Mouse (Mus musculus): ENCODE data around the gene Cd7. TPM values are rescaled to one million over a fixed set of nuclear protein-coding genes. Genes with fewer than 3 reads are reported as not detected.

Cd7 gene
- polyA plus RNA-seq, 1 experiment from 2014 or later = 0.18 TPM

GRCm38 (mm10) chr11:121041636-121042035, 2.4 kb upstream of the Cd7 start:
- no peak for DNase-seq (ENCODE audit: low spot score)
- Histone ChIP-seq H3K4me3 (ENCODE audit: low read depth, low read length) (no peak overlapping the region), H3K27me3 (replicated peaks; ENCODE audit: control insufficient read depth, insufficient read depth, low read length) (no peaks in the 10 kb centered on the region; the same call in none of the 2 replicates), H3K4me1 (replicated peaks; ENCODE audit: control insufficient read depth, insufficient read depth, low read length) (no peaks in the 10 kb centered on the region), H3K36me3 (ENCODE audit: control insufficient read depth, insufficient read depth, low read length) (no peaks in the 10 kb centered on the region), H3K27ac (ENCODE audit: low read depth, low read length) (no peak overlapping the region), H3K9me3 (ENCODE audit: control insufficient read depth, low read length) (no peaks in the 10 kb centered on the region), H3K9ac (ENCODE audit: low read depth, low read length) (no peak overlapping the region), H3K4me2 (no peak overlapping the region)
- WGBS = 65% methylated on average over 4 of the region's 4 CpGs
- no peak for ATAC-seq (replicated peaks; ENCODE audit: low FRiP score)

- H3K4me3 ChIP-seq (ENCODE audit: low read depth, low read length) = no peak overlapping the region
- no peak overlapping the region for H3K27ac ChIP-seq (ENCODE audit: low read depth, low read length)
- ATAC-seq (replicated peaks; ENCODE audit: low FRiP score) (peak; percentile 36; the same call in 1 of the 2 replicates), DNase-seq (ENCODE audit: low spot score) (peak; percentile 74)
- H3K4me2 ChIP-seq = no peak overlapping the region
- no peaks in the 10 kb centered on the region; the same call in none of the 2 replicates for H3K27me3 ChIP-seq (replicated peaks; ENCODE audit: control insufficient read depth, insufficient read depth, low read length)
- H3K4me1 ChIP-seq (replicated peaks; ENCODE audit: control insufficient read depth, insufficient read depth, low read length) = no peaks in the 10 kb centered on the region
- no peaks in the 10 kb centered on the region for H3K9me3 ChIP-seq (ENCODE audit: control insufficient read depth, low read length)
- 5% methylated on average over 4 of the region's 4 CpGs for WGBS
- H3K9ac ChIP-seq (ENCODE audit: low read depth, low read length) = no peak overlapping the region
- no peaks in the 10 kb centered on the region for H3K36me3 ChIP-seq (ENCODE audit: control insufficient read depth, insufficient read depth, low read length)
These were observed 2.0 kb upstream of the Cd7 start for GRCm38 (mm10) chr11:121041212-121041611.

- WGBS = 84% methylated on average over 11 of the region's 11 CpGs
- Histone ChIP-seq H3K36me3 (ENCODE audit: control insufficient read depth, insufficient read depth, low read length) (no peaks in the 10 kb centered on the region), H3K4me2 (no peak overlapping the region), H3K9me3 (ENCODE audit: control insufficient read depth, low read length) (no peaks in the 10 kb centered on the region), H3K4me1 (replicated peaks; ENCODE audit: control insufficient read depth, insufficient read depth, low read length) (no peaks in the 10 kb centered on the region), H3K4me3 (ENCODE audit: low read depth, low read length) (no peak overlapping the region), H3K27me3 (replicated peaks; ENCODE audit: control insufficient read depth, insufficient read depth, low read length) (no peaks in the 10 kb centered on the region; the same call in none of the 2 replicates), H3K27ac (ENCODE audit: low read depth, low read length) (no peak overlapping the region), H3K9ac (ENCODE audit: low read depth, low read length) (no peak overlapping the region)
- ATAC-seq (replicated peaks; ENCODE audit: low FRiP score) = no peak
- no peak for DNase-seq (ENCODE audit: low spot score)
These were observed 615 bp downstream of the Cd7 start for GRCm38 (mm10) chr11:121038366-121039240.

GRCm38 (mm10) chr11:121033118-121033517, 6.1 kb downstream of the Cd7 start:
- Histone ChIP-seq H3K9ac (ENCODE audit: low read depth, low read length) (no peak overlapping the region), H3K4me3 (ENCODE audit: low read depth, low read length) (no peak overlapping the region), H3K27me3 (replicated peaks; ENCODE audit: control insufficient read depth, insufficient read depth, low read length) (no peaks in the 10 kb centered on the region; the same call in 1 of the 2 replicates), H3K4me1 (replicated peaks; ENCODE audit: control insufficient read depth, insufficient read depth, low read length) (no peaks in the 10 kb centered on the region), H3K9me3 (ENCODE audit: control insufficient read depth, low read length) (no peaks in the 10 kb centered on the region), H3K27ac (ENCODE audit: low read depth, low read length) (no peak overlapping the region), H3K4me2 (no peak overlapping the region), H3K36me3 (ENCODE audit: control insufficient read depth, insufficient read depth, low read length) (no peaks in the 10 kb centered on the region)
- 53% methylated on average over 5 of the region's 5 CpGs for WGBS
- no peak for DNase-seq (ENCODE audit: low spot score)
- ATAC-seq (replicated peaks; ENCODE audit: low FRiP score) = no peak

DNA sequence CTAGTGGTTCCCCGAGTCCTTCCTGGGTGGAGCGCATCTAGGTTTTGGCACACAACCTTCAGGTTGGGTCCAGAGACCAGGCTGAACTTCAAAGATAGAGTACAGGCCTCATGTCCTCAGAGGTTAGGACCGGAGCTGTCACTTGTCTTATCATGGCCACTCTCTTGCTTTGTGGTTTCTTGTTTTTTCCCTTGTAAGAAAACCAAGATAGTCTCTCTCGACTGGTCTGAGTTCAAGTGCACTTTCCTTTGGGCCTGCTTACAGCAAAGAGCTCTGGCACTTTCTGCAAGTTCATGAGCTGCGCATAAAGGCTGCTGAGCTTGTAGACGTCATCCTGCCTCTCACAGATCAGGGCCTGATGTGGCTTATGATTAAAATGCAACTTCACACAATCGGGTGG, 12.0 kb downstream of the Cd7 start:
- no peak overlapping the region for H3K4me3 ChIP-seq (ENCODE audit: low read depth, low read length)
- no peak overlapping the region for H3K4me2 ChIP-seq
- no peak for DNase-seq (ENCODE audit: low spot score)
- H3K27ac ChIP-seq (ENCODE audit: low read depth, low read length) = no peak overlapping the region
- peak; percentile 49; the same call in 1 of the 2 replicates for ATAC-seq (replicated peaks; ENCODE audit: low FRiP score)
- 45% methylated on average over 7 of the region's 7 CpGs for WGBS
- no peaks in the 10 kb centered on the region for H3K36me3 ChIP-seq (ENCODE audit: control insufficient read depth, insufficient read depth, low read length)
- peaks cover 8% of the 10 kb centered on the region for H3K4me1 ChIP-seq (replicated peaks; ENCODE audit: control insufficient read depth, insufficient read depth, low read length)
- H3K9me3 ChIP-seq (ENCODE audit: control insufficient read depth, low read length) = no peaks in the 10 kb centered on the region
- no peaks in the 10 kb centered on the region; the same call in 1 of the 2 replicates for H3K27me3 ChIP-seq (replicated peaks; ENCODE audit: control insufficient read depth, insufficient read depth, low read length)
- no peak overlapping the region for H3K9ac ChIP-seq (ENCODE audit: low read depth, low read length)

DNA sequence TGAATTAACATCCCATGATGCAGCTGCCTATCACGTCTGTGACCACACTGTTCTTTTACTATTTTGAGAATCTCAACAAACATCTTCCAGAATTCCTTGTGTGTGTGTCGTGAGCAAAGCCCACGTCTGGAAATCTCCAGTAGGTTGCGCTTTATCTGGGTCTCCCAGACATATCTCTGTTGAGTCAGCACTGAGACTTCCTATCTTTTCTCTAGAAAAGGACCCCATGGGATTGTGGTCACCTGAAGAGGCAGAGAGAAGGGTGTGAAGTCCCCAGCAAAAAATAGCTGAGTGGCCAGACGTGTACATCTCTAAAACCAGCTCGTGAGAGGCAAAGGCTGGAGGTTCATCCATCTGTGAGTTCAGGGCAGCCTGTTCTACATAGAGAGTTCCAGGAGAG, 15.1 kb downstream of the Cd7 start:
- H3K9me3 ChIP-seq (ENCODE audit: control insufficient read depth, low read length) = no peaks in the 10 kb centered on the region
- no peak overlapping the region for H3K9ac ChIP-seq (ENCODE audit: low read depth, low read length)
- H3K27me3 ChIP-seq (replicated peaks; ENCODE audit: control insufficient read depth, insufficient read depth, low read length) = no peaks in the 10 kb centered on the region
- no peak overlapping the region for H3K4me3 ChIP-seq (ENCODE audit: low read depth, low read length)
- H3K4me1 ChIP-seq (replicated peaks; ENCODE audit: control insufficient read depth, insufficient read depth, low read length) = peaks cover 8% of the 10 kb centered on the region
- no peaks in the 10 kb centered on the region for H3K36me3 ChIP-seq (ENCODE audit: control insufficient read depth, insufficient read depth, low read length)
- ATAC-seq (replicated peaks; ENCODE audit: low FRiP score) (no peak), DNase-seq (ENCODE audit: low spot score) (no peak)
- no peak overlapping the region for H3K27ac ChIP-seq (ENCODE audit: low read depth, low read length)
- WGBS = 38% methylated on average over 6 of the region's 6 CpGs
- no peak overlapping the region for H3K4me2 ChIP-seq

DNA sequence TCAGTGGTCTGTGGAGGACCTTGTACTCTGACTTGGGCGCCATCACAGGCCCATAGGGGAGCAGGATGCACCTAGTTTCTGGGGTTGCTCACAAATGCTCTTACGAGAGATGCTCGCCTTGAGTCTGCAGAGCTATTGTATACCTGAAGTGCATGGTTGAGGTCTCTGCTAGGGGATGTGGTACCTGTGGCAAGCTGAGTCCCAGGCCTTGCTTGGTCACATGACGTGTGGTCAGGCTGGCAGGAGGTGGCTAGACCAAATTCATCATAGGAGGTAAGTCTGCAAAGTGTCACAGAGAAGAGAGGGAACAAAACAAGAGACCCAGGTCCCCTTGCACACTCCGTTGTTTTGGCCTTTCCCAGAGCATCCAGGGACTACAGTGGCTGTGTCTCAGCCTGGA, 19.7 kb downstream of the Cd7 start:
- Histone ChIP-seq H3K27ac (ENCODE audit: low read depth, low read length) (no peak overlapping the region), H3K4me3 (ENCODE audit: low read depth, low read length) (no peak overlapping the region), H3K9me3 (ENCODE audit: control insufficient read depth, low read length) (no peaks in the 10 kb centered on the region), H3K27me3 (replicated peaks; ENCODE audit: control insufficient read depth, insufficient read depth, low read length) (no peaks in the 10 kb centered on the region), H3K9ac (ENCODE audit: low read depth, low read length) (no peak overlapping the region), H3K36me3 (ENCODE audit: control insufficient read depth, insufficient read depth, low read length) (no peaks in the 10 kb centered on the region), H3K4me1 (replicated peaks; ENCODE audit: control insufficient read depth, insufficient read depth, low read length) (peaks cover 5% of the 10 kb centered on the region; the same call in 1 of the 2 replicates), H3K4me2 (no peak overlapping the region)
- ATAC-seq (replicated peaks; ENCODE audit: low FRiP score) (no peak), DNase-seq (ENCODE audit: low spot score) (no peak)
- 80% methylated on average over 5 of the region's 5 CpGs for WGBS

GRCm38 (mm10) chr11:121017703-121018102, 21.5 kb downstream of the Cd7 start:
- WGBS = 35% methylated on average over 3 of the region's 3 CpGs
- Histone ChIP-seq H3K27ac (ENCODE audit: low read depth, low read length) (no peak overlapping the region), H3K9me3 (ENCODE audit: control insufficient read depth, low read length) (no peaks in the 10 kb centered on the region), H3K36me3 (ENCODE audit: control insufficient read depth, insufficient read depth, low read length) (no peaks in the 10 kb centered on the region), H3K9ac (ENCODE audit: low read depth, low read length) (no peak overlapping the region), H3K4me3 (ENCODE audit: low read depth, low read length) (no peak overlapping the region), H3K27me3 (replicated peaks; ENCODE audit: control insufficient read depth, insufficient read depth, low read length) (no peaks in the 10 kb centered on the region), H3K4me2 (no peak overlapping the region), H3K4me1 (replicated peaks; ENCODE audit: control insufficient read depth, insufficient read depth, low read length) (no peaks in the 10 kb centered on the region)
- DNase-seq (ENCODE audit: low spot score) = peak; percentile 39
- ATAC-seq (replicated peaks; ENCODE audit: low FRiP score) = peak; percentile 71; the same call in 1 of the 2 replicates

GRCm38 (mm10) chr11:121015472-121015871, 23.7 kb downstream of the Cd7 start:
- Histone ChIP-seq H3K9ac (ENCODE audit: low read depth, low read length) (no peak overlapping the region), H3K4me1 (replicated peaks; ENCODE audit: control insufficient read depth, insufficient read depth, low read length) (no peaks in the 10 kb centered on the region), H3K9me3 (ENCODE audit: control insufficient read depth, low read length) (no peaks in the 10 kb centered on the region), H3K4me2 (no peak overlapping the region), H3K4me3 (ENCODE audit: low read depth, low read length) (no peak overlapping the region), H3K27ac (ENCODE audit: low read depth, low read length) (no peak overlapping the region), H3K36me3 (ENCODE audit: control insufficient read depth, insufficient read depth, low read length) (no peaks in the 10 kb centered on the region), H3K27me3 (replicated peaks; ENCODE audit: control insufficient read depth, insufficient read depth, low read length) (no peaks in the 10 kb centered on the region)
- ATAC-seq (replicated peaks; ENCODE audit: low FRiP score) (no peak), DNase-seq (ENCODE audit: low spot score) (no peak)
- WGBS = 57% methylated on average over 6 of the region's 6 CpGs
